Mouse (Mus musculus) intestine, embryonic 15.5 days (tissue): ENCODE measurements around the gene Ss18l2. TPM values are rescaled to one million over a fixed set of nuclear protein-coding genes. Genes with fewer than 3 reads are reported as not detected.

Experiments used
- ATAC-seq: fragments of 200-750 bp; cut with Nextera tagmentation; 2 replicates; pipeline ENCODE4 v1.8.0; 2017; ENCODE audit warnings: moderate TSS enrichment, moderate library complexity
- H3K27ac ChIP-seq: fragments of 300-500 bp; sonication (generic); 2 replicates; pipeline ENCODE4 v1.5.1; 2015; ENCODE audit warnings: mild to moderate bottlenecking, inconsistent platforms
- H3K27me3 ChIP-seq: fragments of 300-500 bp; sonication (generic); replicated peaks from 2 replicates; pipeline ENCODE4 v1.6.1; 2015; ENCODE audit warnings: inconsistent platforms
- H3K36me3 ChIP-seq: fragments of 300-500 bp; sonication (generic); 2 replicates; pipeline ENCODE4 v1.6.1; 2015; ENCODE audit warnings: inconsistent platforms
- H3K4me1 ChIP-seq: fragments of 300-500 bp; sonication (generic); replicated peaks from 2 replicates; pipeline ENCODE4 v1.6.1; 2015; ENCODE audit warnings: inconsistent platforms
- H3K4me2 ChIP-seq: fragments of 300-500 bp; sonication (generic); replicated peaks from 2 replicates; pipeline ENCODE4 v1.6.1; 2015; ENCODE audit warnings: mild to moderate bottlenecking, inconsistent platforms
- H3K4me3 ChIP-seq: fragments of 300-500 bp; sonication (generic); replicated peaks from 2 replicates; pipeline ENCODE4 v1.5.1; 2015; ENCODE audit warnings: inconsistent platforms
- H3K9ac ChIP-seq: fragments of 300-500 bp; sonication (generic); 2 replicates; pipeline ENCODE4 v1.6.1; 2015; ENCODE audit warnings: inconsistent platforms
- H3K9me3 ChIP-seq: fragments of 300-500 bp; sonication (generic); 2 replicates; pipeline ENCODE4 v1.6.1; 2016; ENCODE audit warnings: inconsistent platforms
- WGBS: fragments of 180-500 bp; shearing (Covaris S2); methylation state at CpG from one replicate; pipeline ENCODE4 v1.1.7; 2015; 5-methylcytosine and 5-hydroxymethylcytosine counted together
- polyA plus RNA-seq: library from polyadenylated mRNA; unstranded; fragments of >200 nt; fragmentation: Nextera tagmentation; extraction: Ambion mirVana; gene quantifications from 2 replicates; pipeline ENCODE4 v1.2.1, GENCODE M21; 2015

Ss18l2 gene
- polyA plus RNA-seq, result 141 and 147 TPM in 2 replicates

DNA sequence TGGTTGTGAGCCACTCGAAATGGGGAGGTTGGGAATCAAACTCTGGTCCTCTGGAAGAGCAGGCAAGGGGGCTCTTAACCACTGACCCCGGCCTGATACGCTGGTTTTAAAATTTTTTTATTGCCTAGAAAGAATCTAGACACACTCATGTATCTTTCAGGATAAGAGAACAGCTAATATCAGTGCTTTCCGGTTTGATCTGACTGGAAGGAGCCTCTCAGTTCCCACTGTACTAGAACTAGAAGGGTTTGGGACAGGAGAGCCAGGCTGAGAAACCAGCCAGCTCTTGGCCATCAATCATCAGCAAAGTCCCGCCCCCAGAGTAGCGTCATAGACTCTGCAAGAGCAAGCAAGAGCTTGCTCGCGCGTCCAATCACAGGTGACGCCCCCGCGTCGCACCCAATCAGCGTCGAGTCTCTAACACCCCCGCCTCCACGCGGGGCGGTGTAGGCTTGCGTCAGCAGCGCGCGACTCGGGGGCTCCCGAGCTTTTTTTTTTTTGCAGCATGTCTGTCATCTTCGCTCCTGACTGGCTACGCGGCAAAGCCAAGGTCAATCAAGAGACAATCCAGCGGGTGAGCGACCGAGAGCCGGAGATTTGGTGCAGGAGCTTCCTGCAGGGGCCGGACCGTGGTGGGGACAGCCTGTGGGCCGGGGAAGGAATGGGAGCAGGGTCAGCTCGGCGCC, at the start of gene Ss18l2:
Gene Ss18l2 (plus strand): TSS at position 432 of the 686 bp plus-strand sequence.
- peak; percentile 99 for ATAC-seq
- peak within 1 kb of the TSS; percentile 82 for H3K4me3 ChIP-seq
- WGBS, result 4% methylated on average over 37 of the region's 37 CpGs

DNA sequence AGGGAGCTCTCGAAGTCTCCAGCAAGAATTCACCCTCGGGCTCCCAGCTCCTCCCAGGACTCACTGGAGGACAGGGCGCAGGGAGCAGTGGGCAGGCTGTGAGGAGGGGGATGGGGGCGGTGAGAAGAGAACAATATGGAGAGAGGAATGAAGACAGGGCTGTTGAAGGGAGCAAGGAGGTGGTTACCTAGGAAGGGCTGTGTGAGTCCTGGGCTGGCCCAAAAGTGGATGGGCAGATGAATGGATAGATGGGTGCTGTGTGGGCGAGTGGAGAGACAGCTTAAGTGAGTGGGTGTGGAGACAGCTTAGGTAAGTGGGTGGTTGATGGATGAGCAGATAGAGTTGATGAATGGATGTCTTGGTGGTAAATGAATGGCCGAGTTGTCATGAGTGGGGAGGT, 46.7 kb upstream of the Ss18l2 start:
- 78% methylated on average over 6 of the region's 6 CpGs for WGBS
- no peak overlapping the region for H3K4me2 ChIP-seq
- peaks cover 10% of the 10 kb centered on the region; the same call in 1 of the 2 replicates for H3K4me1 ChIP-seq
- H3K4me3 ChIP-seq, result no peak overlapping the region
- no peaks in the 10 kb centered on the region for H3K9me3 ChIP-seq
- H3K27me3 ChIP-seq, result peaks cover 12% of the 10 kb centered on the region; the same call in 1 of the 2 replicates
- ATAC-seq, result no peak
- no peak overlapping the region for H3K27ac ChIP-seq
- H3K36me3 ChIP-seq, result no peaks in the 10 kb centered on the region
- H3K9ac ChIP-seq, result no peak overlapping the region

More for the DNA sequence above, at the start of gene Ss18l2:
- Histone ChIP-seq H3K36me3 (0 out of 2 replicates have a peak, but pooled peaks cover 4% of the 10 kb centered on the region), H3K9me3 (no peaks in the 10 kb centered on the region), H3K4me2 (peak within 1 kb of the TSS; percentile 68), H3K27ac (peak within 1 kb of the TSS; percentile 97), H3K27me3 (no peaks in the 10 kb centered on the region), H3K4me1 (peaks cover 11% of the 10 kb centered on the region; the same call in 1 of the 2 replicates), H3K9ac (peak within 1 kb of the TSS; percentile 85)

DNA sequence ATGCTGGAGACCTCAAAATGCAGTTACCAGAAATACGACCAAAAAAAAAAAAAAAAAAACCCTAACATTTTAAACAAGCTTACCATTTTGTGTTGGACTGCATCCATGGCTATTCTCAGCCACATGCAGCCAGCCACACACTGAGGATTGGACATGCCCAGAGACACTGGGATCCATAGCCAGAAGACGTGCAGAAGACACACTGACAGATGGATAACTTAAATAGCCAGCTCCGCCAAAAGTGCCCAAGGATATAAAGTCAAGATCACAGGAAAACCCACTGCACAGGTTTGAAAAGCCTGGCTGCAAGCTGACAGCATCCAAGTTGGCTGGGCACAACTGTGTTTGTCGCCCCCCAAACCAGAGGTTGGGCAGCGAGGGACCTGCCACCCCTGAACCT, 46.0 kb upstream of the Ss18l2 start:
- Histone ChIP-seq H3K4me2 (no peak overlapping the region), H3K9ac (no peak overlapping the region), H3K9me3 (no peaks in the 10 kb centered on the region), H3K27me3 (peaks cover 18% of the 10 kb centered on the region; the same call in 1 of the 2 replicates), H3K36me3 (no peaks in the 10 kb centered on the region), H3K4me1 (peaks cover 11% of the 10 kb centered on the region), H3K27ac (no peak overlapping the region), H3K4me3 (no peak overlapping the region)
- 85% methylated on average over 5 of the region's 5 CpGs for WGBS
- ATAC-seq, result no peak

DNA sequence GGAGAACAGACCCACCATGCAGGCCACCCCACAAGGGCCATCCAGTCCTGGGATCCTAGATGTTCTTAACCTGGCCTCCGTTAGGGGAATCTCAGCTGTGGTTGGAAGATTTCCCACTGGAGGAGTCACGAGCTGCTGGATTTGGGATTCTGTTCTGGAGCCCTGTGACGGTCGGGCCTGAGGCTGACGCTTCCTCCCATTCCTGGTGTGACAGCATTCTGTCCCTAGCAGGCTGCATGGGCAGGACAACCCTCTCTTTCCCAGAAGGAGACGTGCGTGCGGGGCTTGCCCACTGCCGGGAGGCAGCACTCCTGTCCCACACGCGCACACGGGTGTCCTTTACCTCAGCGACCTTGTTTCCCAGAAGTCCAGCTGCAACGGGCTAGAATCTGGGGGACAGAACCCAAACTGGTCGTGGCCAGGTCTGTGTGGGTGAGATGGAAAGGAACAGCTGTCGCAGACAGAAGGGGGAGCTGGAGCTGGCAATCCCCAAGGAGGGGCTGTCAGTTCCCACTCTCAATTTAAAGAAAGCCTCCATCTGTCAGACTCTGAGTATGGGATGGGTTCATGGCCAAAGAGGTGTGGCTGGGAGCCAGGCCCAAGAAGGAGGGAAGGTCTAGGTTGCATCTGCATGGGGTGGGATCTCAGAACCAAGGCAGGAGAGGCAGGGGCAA, 43.0 kb upstream of the Ss18l2 start:
- WGBS, result 71% methylated on average over 16 of the region's 16 CpGs
- Histone ChIP-seq H3K36me3 (no peaks in the 10 kb centered on the region), H3K4me1 (peaks cover 29% of the 10 kb centered on the region), H3K9me3 (no peaks in the 10 kb centered on the region), H3K4me3 (no peak overlapping the region), H3K27me3 (peaks cover 27% of the 10 kb centered on the region; the same call in 1 of the 2 replicates), H3K4me2 (no peak overlapping the region), H3K9ac (no peak overlapping the region), H3K27ac (no peak overlapping the region)
- ATAC-seq, result no peak

DNA sequence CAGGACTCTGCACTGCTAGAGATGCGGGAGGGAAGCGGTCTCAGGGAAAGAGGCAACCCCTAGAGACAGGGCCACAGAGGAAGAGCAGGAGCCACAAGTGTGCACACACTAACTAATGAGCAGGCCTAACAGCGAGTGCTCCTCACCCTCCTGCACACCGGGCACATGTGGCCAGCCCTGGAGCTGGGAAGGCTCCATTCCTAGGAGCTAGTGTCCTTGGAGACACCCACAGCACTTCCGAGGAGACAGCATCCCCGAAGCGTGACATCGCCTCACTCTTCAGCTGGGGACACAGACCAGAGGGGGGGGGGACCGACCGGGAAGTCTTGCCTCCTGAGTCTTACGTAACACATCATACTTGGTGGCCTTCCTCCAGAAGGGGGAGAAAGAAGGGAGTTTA, 42.3 kb upstream of the Ss18l2 start:
- H3K4me2 ChIP-seq, result no peak overlapping the region
- H3K4me1 ChIP-seq, result peaks cover 32% of the 10 kb centered on the region
- H3K27me3 ChIP-seq, result peaks cover 27% of the 10 kb centered on the region; the same call in 1 of the 2 replicates
- H3K36me3 ChIP-seq, result no peaks in the 10 kb centered on the region
- no peak overlapping the region for H3K9ac ChIP-seq
- no peak overlapping the region for H3K4me3 ChIP-seq
- no peaks in the 10 kb centered on the region for H3K9me3 ChIP-seq
- WGBS, result 78% methylated on average over 11 of the region's 11 CpGs
- H3K27ac ChIP-seq, result no peak overlapping the region
- no peak for ATAC-seq

DNA sequence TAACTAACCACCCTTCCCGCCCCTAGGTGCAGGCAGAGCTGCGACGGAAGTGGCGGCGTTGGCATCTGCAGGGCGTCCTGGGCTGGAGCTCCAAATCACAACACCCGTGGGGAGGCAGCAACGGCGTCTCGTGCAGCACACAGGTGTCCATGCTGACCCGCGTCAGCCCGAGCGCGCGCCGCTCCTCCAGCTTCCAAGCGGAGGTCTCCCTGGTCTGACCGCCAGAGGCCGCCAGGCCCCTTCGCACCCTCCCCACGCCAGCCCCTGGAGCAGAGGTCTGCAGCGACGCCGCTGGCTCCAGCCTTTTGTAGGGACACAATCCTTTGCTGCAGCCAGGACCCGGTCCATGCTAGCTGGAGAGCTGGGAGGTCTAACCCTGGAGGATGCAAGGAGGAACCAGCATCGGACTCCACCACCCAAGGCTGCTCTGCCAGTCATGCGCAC, 40.8 kb upstream of the Ss18l2 start:
- H3K9me3 ChIP-seq, result no peaks in the 10 kb centered on the region
- peak overlapping the region; percentile 31; the same call in 1 of the 2 replicates for H3K9ac ChIP-seq
- WGBS, result 1% methylated on average over 28 of the region's 28 CpGs
- H3K4me1 ChIP-seq, result peaks cover 32% of the 10 kb centered on the region
- H3K27me3 ChIP-seq, result peaks cover 27% of the 10 kb centered on the region; the same call in 1 of the 2 replicates
- peak overlapping the region; percentile 12 for H3K4me3 ChIP-seq
- H3K4me2 ChIP-seq, result peak overlapping the region; percentile 64
- no peaks in the 10 kb centered on the region for H3K36me3 ChIP-seq
- peak; percentile 64 for ATAC-seq
- H3K27ac ChIP-seq, result no peak overlapping the region

DNA sequence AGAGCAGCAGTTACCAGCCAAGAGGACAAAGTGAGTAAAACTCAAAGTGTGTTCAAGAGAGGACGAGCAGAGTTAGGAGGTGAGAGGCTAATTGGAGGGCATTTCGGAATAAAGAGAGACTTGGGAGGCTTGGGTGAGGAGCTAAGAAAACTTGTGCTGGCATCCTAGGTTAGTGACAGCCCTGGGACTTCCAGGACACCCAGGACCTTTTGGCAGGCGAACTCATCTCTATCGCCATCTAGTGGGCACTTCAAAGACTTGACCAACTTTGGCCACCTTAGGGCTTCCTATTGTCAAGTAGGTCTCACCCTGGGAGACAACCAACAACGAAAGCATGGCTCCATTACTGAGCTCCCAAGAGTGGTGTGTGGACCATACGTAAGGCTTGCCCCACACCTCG, 38.8 kb upstream of the Ss18l2 start:
- ATAC-seq, result peak; percentile 41
- no peak overlapping the region for H3K9ac ChIP-seq
- peaks cover 32% of the 10 kb centered on the region for H3K4me1 ChIP-seq
- WGBS, result 27% methylated on average over 7 of the region's 7 CpGs
- H3K9me3 ChIP-seq, result no peaks in the 10 kb centered on the region
- no peaks in the 10 kb centered on the region for H3K36me3 ChIP-seq
- H3K27me3 ChIP-seq, result peaks cover 27% of the 10 kb centered on the region; the same call in 1 of the 2 replicates
- H3K4me2 ChIP-seq, result no peak overlapping the region
- no peak overlapping the region for H3K27ac ChIP-seq
- H3K4me3 ChIP-seq, result no peak overlapping the region

DNA sequence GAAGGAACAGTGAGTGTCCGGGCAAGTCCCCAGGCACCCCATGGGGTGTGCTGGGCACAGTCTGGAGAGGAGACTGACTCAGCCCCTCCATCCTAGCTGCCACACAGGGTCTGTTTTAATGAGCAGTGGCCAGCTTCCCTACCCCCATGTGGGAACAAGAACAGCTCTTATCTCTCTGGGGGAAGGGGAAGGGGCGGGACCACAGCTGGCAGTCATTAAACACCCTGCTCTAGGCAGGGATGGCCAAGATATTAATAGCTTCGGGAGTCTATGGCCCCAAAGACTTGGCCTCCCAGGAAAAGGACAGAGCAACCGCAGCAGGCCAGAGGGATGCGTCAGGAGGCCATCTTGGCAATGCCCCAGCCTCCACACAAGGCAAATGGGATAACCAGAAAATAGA, 37.8 kb upstream of the Ss18l2 start:
- H3K4me1 ChIP-seq, result peaks cover 32% of the 10 kb centered on the region
- H3K9me3 ChIP-seq, result no peaks in the 10 kb centered on the region
- no peaks in the 10 kb centered on the region for H3K36me3 ChIP-seq
- 0 out of 2 replicates have a peak, but pooled peaks have one; percentile 18 for ATAC-seq
- no peak overlapping the region for H3K9ac ChIP-seq
- H3K27me3 ChIP-seq, result peaks cover 27% of the 10 kb centered on the region; the same call in 1 of the 2 replicates
- H3K27ac ChIP-seq, result no peak overlapping the region
- no peak overlapping the region for H3K4me2 ChIP-seq
- WGBS, result 45% methylated on average over 5 of the region's 5 CpGs
- H3K4me3 ChIP-seq, result no peak overlapping the region

DNA sequence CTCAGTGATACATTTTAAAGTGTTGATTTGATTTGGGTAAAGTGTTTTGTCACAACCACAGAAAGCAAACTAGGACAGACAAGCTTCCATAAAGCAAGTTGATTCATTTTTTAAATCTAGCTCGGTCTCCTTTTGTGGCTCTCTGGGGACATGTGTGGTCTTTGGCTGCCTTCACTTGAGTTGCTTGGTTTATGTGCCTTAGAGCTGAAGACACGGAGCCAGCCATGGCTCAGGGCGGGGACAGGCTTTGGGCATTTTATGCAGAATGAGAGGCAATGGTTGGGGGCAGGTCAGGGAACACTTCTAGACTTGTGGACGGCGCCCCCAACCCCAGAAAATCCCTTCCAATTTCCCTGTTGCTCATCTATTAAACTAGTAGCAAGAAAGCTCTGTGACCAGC, 36.4 kb upstream of the Ss18l2 start:
- H3K27me3 ChIP-seq, result peaks cover 16% of the 10 kb centered on the region; the same call in 1 of the 2 replicates
- H3K4me2 ChIP-seq, result no peak overlapping the region
- no peak for ATAC-seq
- H3K27ac ChIP-seq, result no peak overlapping the region
- H3K9me3 ChIP-seq, result no peaks in the 10 kb centered on the region
- WGBS, result 90% methylated on average over 5 of the region's 5 CpGs
- peaks cover 27% of the 10 kb centered on the region for H3K4me1 ChIP-seq
- H3K36me3 ChIP-seq, result no peaks in the 10 kb centered on the region
- no peak overlapping the region for H3K4me3 ChIP-seq
- no peak overlapping the region for H3K9ac ChIP-seq

DNA sequence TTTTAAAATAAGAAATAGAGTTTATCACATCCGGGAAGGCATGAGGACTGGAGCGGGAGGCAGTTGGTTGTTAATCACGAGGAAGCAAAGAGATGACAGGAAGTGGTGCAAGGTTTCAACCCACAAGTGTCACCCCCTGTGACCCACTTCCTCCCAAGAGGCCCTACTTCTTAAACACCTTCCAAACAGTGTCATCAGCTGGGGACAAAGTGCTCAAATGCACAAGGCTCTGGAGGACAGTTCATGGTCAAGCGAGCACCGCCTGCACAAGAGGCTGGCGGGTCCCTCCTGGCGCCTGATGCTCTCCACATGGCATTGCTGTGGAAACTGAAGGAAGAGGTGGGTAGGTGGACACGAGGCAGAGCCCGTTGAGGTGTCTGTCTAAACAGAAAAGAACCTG, 35.1 kb upstream of the Ss18l2 start:
- no peak for ATAC-seq
- Histone ChIP-seq H3K4me1 (peaks cover 20% of the 10 kb centered on the region), H3K4me3 (no peak overlapping the region), H3K4me2 (no peak overlapping the region), H3K27me3 (peaks cover 3% of the 10 kb centered on the region; the same call in 1 of the 2 replicates), H3K9me3 (no peaks in the 10 kb centered on the region), H3K36me3 (no peaks in the 10 kb centered on the region), H3K9ac (no peak overlapping the region), H3K27ac (no peak overlapping the region)
- whole genome bisulfite sequencing, result 74% methylated on average over 9 of the region's 9 CpGs

DNA sequence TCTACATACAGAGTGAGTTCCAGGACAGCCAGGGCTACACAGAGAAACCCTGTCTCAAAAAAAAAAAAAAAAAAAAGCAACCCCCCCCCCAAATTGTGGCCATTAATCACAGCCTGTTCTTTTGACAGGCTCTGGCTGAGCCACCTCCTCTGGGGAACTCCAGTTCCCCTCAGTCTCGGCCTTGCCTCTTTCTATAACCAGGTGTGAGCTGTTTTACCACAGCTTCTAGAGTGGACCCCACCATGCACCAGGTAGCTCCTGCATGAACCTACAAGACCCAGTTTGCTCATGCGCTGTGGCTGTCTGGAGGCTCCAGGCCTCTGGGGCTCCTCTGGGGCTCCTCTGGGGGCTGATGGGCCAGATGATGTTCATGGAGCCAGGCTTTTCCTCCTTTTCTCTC, 34.6 kb upstream of the Ss18l2 start:
- Histone ChIP-seq H3K4me2 (no peak overlapping the region), H3K9me3 (no peaks in the 10 kb centered on the region), H3K27me3 (no peaks in the 10 kb centered on the region; the same call in 1 of the 2 replicates), H3K27ac (no peak overlapping the region), H3K4me3 (no peak overlapping the region), H3K4me1 (peaks cover 16% of the 10 kb centered on the region), H3K9ac (no peak overlapping the region), H3K36me3 (no peaks in the 10 kb centered on the region)
- whole genome bisulfite sequencing, result 80% methylated on average over 2 of the region's 2 CpGs
- ATAC-seq, result no peak

DNA sequence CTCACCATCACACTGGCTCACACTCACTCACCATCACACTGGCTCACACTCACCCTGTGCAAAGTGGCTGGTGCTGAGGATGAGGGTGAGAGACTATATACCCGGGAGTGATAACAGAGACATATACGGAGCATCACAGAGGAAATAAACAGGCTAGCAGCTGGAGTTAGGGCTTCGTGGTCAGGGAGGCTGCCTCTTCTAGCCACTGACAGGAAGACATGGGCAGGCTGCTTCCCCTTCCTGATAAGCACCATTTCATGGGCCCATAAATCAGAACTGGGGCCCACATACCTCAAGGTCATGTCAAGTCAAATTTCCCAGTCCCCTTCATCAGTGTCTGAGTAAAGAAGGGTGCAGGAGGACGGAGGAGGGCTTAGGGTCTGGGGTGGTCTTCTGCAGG, 33.1 kb upstream of the Ss18l2 start:
- H3K9me3 ChIP-seq, result no peaks in the 10 kb centered on the region
- no peak for ATAC-seq
- H3K36me3 ChIP-seq, result no peaks in the 10 kb centered on the region
- H3K4me1 ChIP-seq, result peaks cover 11% of the 10 kb centered on the region
- 35% methylated on average over 4 of the region's 4 CpGs for WGBS
- H3K27me3 ChIP-seq, result no peaks in the 10 kb centered on the region
- no peak overlapping the region for H3K4me3 ChIP-seq
- no peak overlapping the region for H3K4me2 ChIP-seq
- no peak overlapping the region for H3K27ac ChIP-seq
- H3K9ac ChIP-seq, result no peak overlapping the region
